Mouse (Mus musculus): ENCODE measurements around the gene Rpain. TPM values are rescaled to one million over a fixed set of nuclear protein-coding genes. Genes with fewer than 3 reads are reported as not detected.

The Rpain gene
- polyA plus RNA-seq, 2 experiments: 75.0 to 78.4 TPM

GRCm38 (mm10) chr11:71003611-71004315 is 33.8 kb downstream of the Rpain start:
- WGBS: under 1% methylated on average over 43 of the region's 49 CpGs
- H3K4me3 ChIP-seq (replicated peaks; ENCODE audit: low read length): peak overlapping the region; percentile 92
- peaks cover 12% of the 10 kb centered on the region for H3K4me1 ChIP-seq (ENCODE audit: control insufficient read depth, insufficient read depth, low read length)
- no peaks in the 10 kb centered on the region for H3K9me3 ChIP-seq (ENCODE audit: control insufficient read depth, low read length)
- no peak for TF ChIP-seq POLR2A (IDR thresholded peaks at IDR 0.05; ENCODE audit: borderline replicate concordance, extremely low read depth, insufficient read depth, insufficient read length)
- peak overlapping the region; percentile 70 for H3K9ac ChIP-seq (ENCODE audit: low read depth, low read length, severe bottlenecking)
- peak overlapping the region; percentile 80 for H3K4me2 ChIP-seq (replicated peaks; ENCODE audit: low read depth, low read length, severe bottlenecking)
- ATAC-seq (ENCODE audit: low FRiP score, low read depth): peak; percentile 67
- peak overlapping the region; percentile 76; the same call in 1 of the 2 replicates for H3K27ac ChIP-seq (replicated peaks; ENCODE audit: low read depth, low read length)
- H3K36me3 ChIP-seq (ENCODE audit: control insufficient read depth, insufficient read depth, low read length): peaks cover 25% of the 10 kb centered on the region
- no peaks in the 10 kb centered on the region for H3K27me3 ChIP-seq (ENCODE audit: control insufficient read depth, insufficient read depth, low read length)
- DNase-seq (ENCODE audit: low spot score): peak; percentile 34

DNA sequence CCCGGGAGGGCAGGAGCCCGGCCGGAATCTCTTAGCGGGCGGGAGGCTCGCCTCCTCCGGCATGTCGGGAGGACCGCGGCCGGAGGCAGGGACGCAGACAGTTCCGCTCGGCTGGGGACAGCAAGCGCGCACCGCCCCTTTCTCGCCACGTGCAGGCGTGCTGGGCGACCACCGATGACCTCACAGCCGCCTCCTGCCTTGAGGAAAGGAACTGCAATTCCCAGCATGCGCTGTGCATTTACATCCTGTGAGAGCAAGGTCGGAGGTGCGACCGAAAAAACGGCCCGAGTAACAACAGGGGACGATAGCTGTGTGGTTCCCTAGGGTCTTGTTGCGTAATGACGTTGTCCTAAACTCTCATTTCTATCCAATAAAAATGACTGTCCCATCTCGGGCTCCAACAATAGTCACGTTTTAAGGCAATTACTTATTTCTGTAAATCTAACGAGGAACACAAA is 34.3 kb downstream of the Rpain start, which contains the start of gene Dhx33:
Gene Dhx33 (minus strand): TSS at position 122 of the 458 bp plus-strand sequence.
- Histone ChIP-seq H3K4me1 (ENCODE audit: control insufficient read depth, insufficient read depth, low read length) (peaks cover 12% of the 10 kb centered on the region), H3K9me3 (ENCODE audit: control insufficient read depth, low read length) (no peaks in the 10 kb centered on the region), H3K36me3 (ENCODE audit: control insufficient read depth, insufficient read depth, low read length) (peaks cover 22% of the 10 kb centered on the region), H3K4me3 (replicated peaks; ENCODE audit: low read length) (peak within 1 kb of the TSS; percentile 92), H3K9ac (ENCODE audit: low read depth, low read length, severe bottlenecking) (peak within 1 kb of the TSS; percentile 70), H3K27me3 (ENCODE audit: control insufficient read depth, insufficient read depth, low read length) (no peaks in the 10 kb centered on the region), H3K4me2 (replicated peaks; ENCODE audit: low read depth, low read length, severe bottlenecking) (peak within 1 kb of the TSS; percentile 80), H3K27ac (replicated peaks; ENCODE audit: low read depth, low read length) (peak within 1 kb of the TSS; percentile 76; the same call in 1 of the 2 replicates)
- no peak for TF ChIP-seq POLR2A (IDR thresholded peaks at IDR 0.05; ENCODE audit: borderline replicate concordance, extremely low read depth, insufficient read depth, insufficient read length)
- peak; percentile 98 for ATAC-seq (ENCODE audit: low FRiP score, low read depth)
- peak; percentile 99 for DNase-seq (ENCODE audit: low spot score)
- WGBS: under 1% methylated on average over 35 of the region's 35 CpGs

GRCm38 (mm10) chr11:71005046-71005445 is 35.0 kb downstream of the Rpain start:
- H3K4me3 ChIP-seq (replicated peaks; ENCODE audit: low read length): peak overlapping the region; percentile 92
- peaks cover 12% of the 10 kb centered on the region for H3K4me1 ChIP-seq (ENCODE audit: control insufficient read depth, insufficient read depth, low read length)
- 59% methylated on average over 5 of the region's 5 CpGs for WGBS
- no peaks in the 10 kb centered on the region for H3K27me3 ChIP-seq (ENCODE audit: control insufficient read depth, insufficient read depth, low read length)
- no peak overlapping the region for H3K27ac ChIP-seq (replicated peaks; ENCODE audit: low read depth, low read length)
- peaks cover 21% of the 10 kb centered on the region for H3K36me3 ChIP-seq (ENCODE audit: control insufficient read depth, insufficient read depth, low read length)
- no peaks in the 10 kb centered on the region for H3K9me3 ChIP-seq (ENCODE audit: control insufficient read depth, low read length)
- no peak overlapping the region for H3K9ac ChIP-seq (ENCODE audit: low read depth, low read length, severe bottlenecking)
- no peak for ATAC-seq (ENCODE audit: low FRiP score, low read depth)
- peak overlapping the region; percentile 50 for H3K4me2 ChIP-seq (replicated peaks; ENCODE audit: low read depth, low read length, severe bottlenecking)
- TF ChIP-seq POLR2A (IDR thresholded peaks at IDR 0.05; ENCODE audit: borderline replicate concordance, extremely low read depth, insufficient read depth, insufficient read length): no peak
- no peak for DNase-seq (ENCODE audit: low spot score)

- H3K27ac ChIP-seq (replicated peaks; ENCODE audit: low read depth, low read length): no peak overlapping the region
- no peak for TF ChIP-seq POLR2A (IDR thresholded peaks at IDR 0.05; ENCODE audit: borderline replicate concordance, extremely low read depth, insufficient read depth, insufficient read length)
- peaks cover 12% of the 10 kb centered on the region for H3K4me1 ChIP-seq (ENCODE audit: control insufficient read depth, insufficient read depth, low read length)
- 95% methylated on average over 6 of the region's 6 CpGs for WGBS
- H3K36me3 ChIP-seq (ENCODE audit: control insufficient read depth, insufficient read depth, low read length): peaks cover 40% of the 10 kb centered on the region
- H3K27me3 ChIP-seq (ENCODE audit: control insufficient read depth, insufficient read depth, low read length): no peaks in the 10 kb centered on the region
- H3K4me3 ChIP-seq (replicated peaks; ENCODE audit: low read length): no peak overlapping the region
- H3K9me3 ChIP-seq (ENCODE audit: control insufficient read depth, low read length): no peaks in the 10 kb centered on the region
- H3K9ac ChIP-seq (ENCODE audit: low read depth, low read length, severe bottlenecking): no peak overlapping the region
- ATAC-seq (ENCODE audit: low FRiP score, low read depth): no peak
- H3K4me2 ChIP-seq (replicated peaks; ENCODE audit: low read depth, low read length, severe bottlenecking): no peak overlapping the region
- DNase-seq (ENCODE audit: low spot score): no peak
Observed at GRCm38 (mm10) chr11:71007026-71007425, 37.0 kb downstream of the Rpain start.

DNA sequence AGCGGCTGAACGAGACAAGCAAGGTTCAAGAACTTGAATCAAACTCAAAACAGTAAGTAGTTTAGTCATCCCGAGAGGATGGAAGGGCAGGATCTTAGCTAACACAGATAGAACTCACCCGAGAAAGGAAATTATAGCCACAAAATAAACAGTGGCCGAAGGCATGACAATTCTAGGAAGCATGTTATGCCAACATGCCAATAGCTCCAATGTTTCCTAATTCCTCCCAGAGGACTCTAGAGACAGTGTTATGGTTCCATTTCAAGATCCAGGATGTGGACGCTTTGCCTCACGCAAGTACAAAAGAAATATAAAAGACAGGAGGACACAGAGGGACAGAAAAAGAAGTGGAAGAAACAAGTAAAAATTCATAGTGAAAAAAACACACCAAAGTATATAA is 37.8 kb downstream of the Rpain start:
- H3K27me3 ChIP-seq (ENCODE audit: control insufficient read depth, insufficient read depth, low read length): no peaks in the 10 kb centered on the region
- H3K9ac ChIP-seq (ENCODE audit: low read depth, low read length, severe bottlenecking): no peak overlapping the region
- no peak overlapping the region for H3K4me2 ChIP-seq (replicated peaks; ENCODE audit: low read depth, low read length, severe bottlenecking)
- H3K4me3 ChIP-seq (replicated peaks; ENCODE audit: low read length): no peak overlapping the region
- ATAC-seq (ENCODE audit: low FRiP score, low read depth): no peak
- H3K4me1 ChIP-seq (ENCODE audit: control insufficient read depth, insufficient read depth, low read length): peaks cover 10% of the 10 kb centered on the region
- H3K9me3 ChIP-seq (ENCODE audit: control insufficient read depth, low read length): no peaks in the 10 kb centered on the region
- no peak for TF ChIP-seq POLR2A (IDR thresholded peaks at IDR 0.05; ENCODE audit: borderline replicate concordance, extremely low read depth, insufficient read depth, insufficient read length)
- H3K36me3 ChIP-seq (ENCODE audit: control insufficient read depth, insufficient read depth, low read length): peaks cover 48% of the 10 kb centered on the region
- H3K27ac ChIP-seq (replicated peaks; ENCODE audit: low read depth, low read length): no peak overlapping the region
- no peak for DNase-seq (ENCODE audit: low spot score)
- WGBS: 90% methylated on average over 7 of the region's 7 CpGs

Measured in limb, embryonic 14.5 days (tissue).